Mouse (Mus musculus) left cerebral cortex, adult 6 months (tissue): ENCODE measurements around the gene Pcsk2. TPM values are rescaled to one million over a fixed set of nuclear protein-coding genes. Genes with fewer than 3 reads are reported as not detected.

Source experiments
- long read RNA-seq, 2 experiments: library from polyadenylated mRNA; unstranded; transcript quantifications; one replicate each; pipeline ENCODE4 v2.0.0; 2019 to 2020
- polyA plus RNA-seq: library from polyadenylated mRNA; unstranded; fragments of <200 nt; fragmentation: Nextera tagmentation; gene quantifications from 2 replicates; pipeline ENCODE4 v1.2.3, GENCODE M21; 2021

The Pcsk2 gene
- polyA plus RNA-seq, result 119 and 155 TPM in 2 replicates
- long read RNA-seq, experiment 1, full-length matches to known transcripts, result 584 of 763 reads
- long read RNA-seq, experiment 1, partial matches to known transcripts, result 74 of 763 reads
- long read RNA-seq, experiment 1, other reads (novel, unspliced or antisense), result 105 of 763 reads
- long read RNA-seq, experiment 2, full-length matches to known transcripts, result 116 of 253 reads
- long read RNA-seq, experiment 2, partial matches to known transcripts, result 80 of 253 reads
- long read RNA-seq, experiment 2, other reads (novel, unspliced or antisense), result 57 of 253 reads

DNA sequence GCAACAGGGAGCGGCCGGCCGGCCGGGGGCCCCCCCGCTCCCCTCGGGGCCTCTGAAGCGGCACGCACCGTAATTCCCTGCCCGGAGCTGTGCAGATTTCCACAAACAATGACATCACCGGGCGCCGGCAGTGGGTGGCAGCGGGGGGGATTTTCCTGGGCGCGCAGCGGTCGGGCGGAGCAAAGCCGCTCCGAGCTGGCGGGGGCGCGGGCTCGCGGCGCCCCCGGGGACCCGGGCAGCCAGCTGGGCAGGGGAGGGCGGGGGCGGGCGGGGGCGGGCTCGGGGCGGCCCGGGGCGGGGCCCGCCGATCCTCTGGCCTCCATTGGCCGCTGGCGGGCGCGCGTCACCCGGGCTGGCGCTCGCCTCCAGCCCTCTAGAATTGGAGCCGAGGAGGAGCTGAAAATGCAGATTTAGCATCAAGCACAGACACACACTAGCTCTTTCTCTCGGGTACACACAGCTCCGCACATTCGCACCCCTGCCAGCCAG is at the start of gene Pcsk2:
Gene Pcsk2 (plus strand): TSS at position 399 of the 489 bp plus-strand sequence.

DNA sequence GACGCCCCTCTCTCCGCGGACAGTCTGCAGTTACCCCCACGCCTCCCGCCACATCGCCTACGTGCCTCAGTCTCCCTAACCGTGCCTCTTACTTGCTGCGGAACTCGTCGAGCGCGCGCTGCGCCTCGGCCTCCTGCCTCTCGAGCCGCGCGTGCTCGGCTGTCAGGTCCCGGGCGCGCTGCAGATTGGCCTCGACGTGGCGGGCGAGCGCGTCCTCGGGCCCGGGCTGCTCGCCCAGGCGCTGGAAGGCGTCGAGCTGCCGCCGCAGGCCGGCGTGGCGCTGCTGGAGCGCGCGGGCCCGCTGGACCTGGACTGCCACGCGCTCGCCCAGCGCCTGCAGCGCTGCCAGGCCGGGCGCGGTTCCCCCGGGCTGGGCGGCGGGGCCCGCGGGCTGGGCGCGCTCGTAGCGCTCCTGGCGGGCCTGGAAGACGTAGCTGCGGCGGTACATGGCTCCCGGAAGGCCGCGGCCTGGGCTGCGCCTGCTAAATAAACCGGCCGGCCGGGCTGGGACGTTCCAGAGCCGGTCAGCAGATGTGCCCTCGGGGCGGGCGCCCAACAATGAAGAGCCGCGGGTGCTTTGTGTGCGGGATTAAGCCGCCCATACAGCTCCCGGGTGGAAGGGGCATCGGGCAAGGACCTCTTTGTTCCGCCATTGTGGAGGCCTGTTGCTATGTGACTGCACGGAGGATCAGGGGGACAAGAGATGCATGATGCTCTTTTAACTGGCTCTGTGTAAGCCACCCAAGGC is 316.7 kb downstream of the Pcsk2 start, which contains the start of gene Bfsp1:
Gene Bfsp1 (minus strand): TSS at position 690 of the 748 bp plus-strand sequence.

